Mouse (Mus musculus) adrenal gland, adult 2 months (tissue): ENCODE data around the gene Nsf. TPM values are rescaled to one million over a fixed set of nuclear protein-coding genes. Genes with fewer than 3 reads are reported as not detected.

ENCODE experiments used
- DNase-seq: peaks from one replicate; pipeline ENCODE4 v3.0.0; 2021
- polyA plus RNA-seq: library from polyadenylated mRNA; depleted of rRNA; stranded (reverse); fragments of >200 nt; gene quantifications from 2 replicates; pipeline ENCODE4 v1.2.3, GENCODE M21; 2012
- total RNA-seq, 2 experiments: library from RNA; stranded (reverse); gene quantifications; 2 replicates each; pipeline ENCODE4 v1.2.3; 2021

Nsf gene
- total and polyA plus RNA-seq, 3 experiments = 86.7 to 180 (median 101) TPM

DNA sequence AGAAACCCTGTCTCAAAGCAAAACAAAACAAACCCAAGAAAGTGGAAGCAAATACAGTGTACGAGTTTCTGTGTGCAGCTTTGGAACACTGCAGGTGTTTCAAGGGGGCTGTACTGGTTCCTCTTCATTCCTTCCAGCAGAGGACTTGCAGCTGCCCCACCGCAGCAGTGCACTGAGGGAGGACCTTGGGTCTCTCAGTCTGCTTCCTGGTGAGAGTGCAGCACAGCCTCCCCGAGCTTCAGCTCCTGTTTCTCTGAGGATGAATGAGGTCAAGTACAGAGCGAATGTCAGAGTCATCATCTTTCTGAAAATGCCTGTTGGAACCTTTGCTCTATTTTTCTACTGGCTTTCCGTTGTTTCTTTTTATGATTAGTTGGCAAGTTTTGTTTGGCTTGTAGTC lies 12.5 kb downstream of the Nsf start:
- DNase-seq = peak; percentile 67

DNA sequence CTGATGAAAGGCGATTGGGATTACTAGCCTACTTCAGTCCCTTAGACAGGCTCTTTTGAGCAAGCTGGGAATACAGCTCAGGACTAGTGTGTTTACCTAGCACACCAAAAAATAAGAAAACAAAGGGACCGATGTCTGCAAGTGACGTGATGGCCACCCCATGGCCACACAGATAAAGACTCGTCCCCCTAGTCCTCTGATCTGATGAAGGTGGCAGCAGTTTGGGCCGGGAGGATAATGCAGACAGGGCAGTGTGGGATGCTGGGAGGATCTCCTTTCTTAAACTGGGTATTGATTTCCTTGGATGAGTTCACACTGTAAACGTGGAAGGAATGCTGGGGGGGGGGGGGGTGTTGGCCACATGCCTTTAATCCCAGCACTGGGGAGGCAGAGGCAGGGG lies 13.0 kb downstream of the Nsf start:
- no peak for DNase-seq

DNA sequence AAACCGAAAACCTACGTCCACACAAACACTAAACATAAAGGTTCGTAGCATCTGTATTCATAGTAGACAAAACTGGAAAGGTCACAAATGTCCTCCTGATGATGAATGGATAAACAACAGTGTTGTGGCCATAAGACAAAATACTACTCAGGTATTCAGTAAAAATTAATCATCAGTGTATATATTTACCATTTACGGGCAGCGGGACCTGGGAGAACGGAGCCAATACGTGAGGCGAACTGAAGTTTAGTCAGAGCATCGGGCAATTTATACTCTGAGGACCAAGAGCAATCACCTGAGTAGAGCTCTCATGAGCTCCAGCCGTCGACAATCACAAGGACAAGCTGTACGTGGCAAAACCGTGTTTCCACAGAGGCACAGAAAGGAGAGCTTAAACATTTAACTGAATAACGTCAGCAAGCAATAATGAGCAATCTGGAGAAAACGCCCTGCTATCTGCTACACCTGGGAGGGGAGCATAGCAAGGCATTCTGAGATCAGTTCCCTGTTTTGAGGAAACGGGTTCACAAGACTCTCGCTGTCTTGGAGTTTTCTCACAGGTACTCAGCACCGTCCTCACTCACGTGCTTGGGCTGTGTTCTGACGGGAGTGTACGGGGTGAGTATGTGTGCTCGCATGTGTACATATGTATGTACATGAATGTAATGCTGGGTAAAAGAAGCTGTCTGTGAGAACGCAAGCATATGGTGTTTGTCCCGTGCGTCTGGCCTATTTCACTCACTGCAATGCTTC lies 15.7 kb downstream of the Nsf start:
- DNase-seq = no peak

DNA sequence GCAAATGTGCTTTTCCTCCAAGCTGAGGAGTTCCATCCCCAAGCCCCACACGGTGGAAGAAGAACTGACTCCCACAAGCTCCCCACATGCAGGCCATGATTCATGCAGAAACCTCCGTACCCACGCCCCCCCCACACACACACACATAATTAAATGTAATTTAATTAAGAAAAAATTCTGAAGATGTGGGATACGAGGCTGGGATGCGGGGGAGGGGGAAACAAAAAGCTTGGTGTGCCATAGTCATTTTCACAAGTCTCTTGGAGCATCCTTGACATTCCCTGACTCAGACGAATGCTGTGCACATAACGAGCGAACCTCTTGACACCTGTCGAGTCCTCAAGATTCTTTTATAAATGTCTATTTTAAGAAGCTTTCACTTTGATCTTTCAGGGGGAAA lies 16.4 kb downstream of the Nsf start:
- no peak for DNase-seq

DNA sequence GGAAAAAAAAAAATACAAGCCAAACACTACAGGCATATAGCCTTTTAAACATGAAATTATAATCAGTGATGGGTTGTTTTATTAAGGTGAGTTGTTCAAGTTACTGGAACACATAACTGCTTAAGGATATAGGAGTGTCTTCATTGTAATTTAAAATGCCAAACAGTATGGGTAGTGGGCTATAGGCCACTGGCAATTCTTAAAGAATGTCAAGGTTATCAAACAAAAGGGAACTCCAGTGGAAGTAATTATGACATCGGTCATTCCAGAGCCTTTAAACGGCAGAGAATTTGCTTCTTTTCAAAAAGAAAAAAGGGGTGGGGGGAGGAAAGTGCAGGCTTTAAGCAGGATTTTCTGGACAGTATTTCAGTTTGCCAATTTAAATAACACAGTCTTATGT lies 18.1 kb downstream of the Nsf start:
- no peak for DNase-seq

DNA sequence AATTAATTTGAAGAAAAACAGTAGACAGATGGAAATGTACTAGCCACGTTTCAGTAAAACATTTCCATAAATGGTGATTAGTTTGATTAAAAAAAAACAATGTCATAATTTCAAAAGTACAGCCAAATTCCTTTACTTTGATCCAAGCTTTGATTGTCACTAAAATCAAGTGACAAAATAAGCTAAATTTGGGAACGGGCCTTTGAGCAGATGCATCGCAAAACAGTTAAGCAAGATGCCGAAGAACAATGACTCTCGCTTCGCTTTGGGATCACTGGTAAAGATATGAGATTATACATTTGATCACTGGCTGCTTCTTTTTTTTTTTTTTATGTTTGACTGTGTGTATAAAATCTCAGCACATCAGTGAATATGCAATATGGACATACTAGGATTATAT lies 20.0 kb downstream of the Nsf start:
- DNase-seq = no peak

DNA sequence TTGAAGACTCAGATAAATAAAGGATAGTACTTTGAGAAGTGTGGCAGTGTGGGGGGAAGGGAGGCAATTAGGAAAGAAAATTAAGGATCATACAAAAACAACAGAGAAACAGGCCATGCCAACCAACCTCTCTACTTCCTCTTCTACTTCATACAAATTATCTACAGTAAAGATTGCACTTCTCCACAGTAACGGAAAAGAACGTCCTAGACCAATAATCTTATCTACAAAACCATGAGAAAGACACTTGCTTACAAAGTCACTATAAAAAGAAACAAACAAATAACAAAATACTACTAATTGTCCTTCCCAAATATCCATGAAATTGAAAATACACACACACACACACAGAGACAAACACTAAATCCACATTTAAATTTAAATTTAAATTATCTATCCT lies 29.9 kb downstream of the Nsf start:
- DNase-seq = no peak

DNA sequence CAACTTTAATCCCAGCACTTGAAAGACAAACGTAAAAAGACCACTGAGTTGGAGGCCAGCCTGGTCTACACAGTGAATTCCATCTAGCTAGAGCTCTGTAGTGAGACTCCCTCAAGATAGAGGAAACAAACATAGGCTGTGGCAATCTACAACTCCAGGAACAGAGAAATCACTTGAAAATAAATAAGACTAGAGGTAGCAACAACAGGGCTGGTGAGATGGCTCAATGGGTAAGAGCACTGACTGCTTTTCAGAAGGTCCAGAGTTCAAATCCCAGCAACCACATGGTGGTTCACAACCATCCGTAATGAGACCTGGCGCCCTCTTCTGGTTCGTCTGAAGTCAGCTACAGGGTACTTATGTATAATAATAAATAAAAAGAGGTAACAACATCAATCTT lies 30.6 kb downstream of the Nsf start:
- no peak for DNase-seq

DNA sequence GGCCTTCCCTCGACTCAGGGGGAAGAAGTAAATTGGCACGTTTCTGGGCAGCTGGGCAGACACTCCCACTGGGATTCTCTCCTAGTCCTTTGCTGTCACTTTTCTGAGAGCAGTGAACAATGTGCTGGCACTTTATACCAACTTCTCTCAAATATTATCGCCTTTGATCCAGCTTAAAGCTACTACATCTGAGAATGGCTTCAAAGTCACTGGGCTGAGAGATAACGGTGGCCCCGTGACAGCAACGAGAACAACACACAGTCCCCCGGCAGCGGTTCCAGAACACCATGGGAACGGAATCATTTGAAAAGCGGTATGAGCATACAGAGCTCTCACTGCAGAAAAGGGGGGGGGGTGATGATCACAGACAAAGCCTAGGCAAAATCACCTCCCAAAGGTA lies 31.0 kb downstream of the Nsf start:
- DNase-seq = no peak

DNA sequence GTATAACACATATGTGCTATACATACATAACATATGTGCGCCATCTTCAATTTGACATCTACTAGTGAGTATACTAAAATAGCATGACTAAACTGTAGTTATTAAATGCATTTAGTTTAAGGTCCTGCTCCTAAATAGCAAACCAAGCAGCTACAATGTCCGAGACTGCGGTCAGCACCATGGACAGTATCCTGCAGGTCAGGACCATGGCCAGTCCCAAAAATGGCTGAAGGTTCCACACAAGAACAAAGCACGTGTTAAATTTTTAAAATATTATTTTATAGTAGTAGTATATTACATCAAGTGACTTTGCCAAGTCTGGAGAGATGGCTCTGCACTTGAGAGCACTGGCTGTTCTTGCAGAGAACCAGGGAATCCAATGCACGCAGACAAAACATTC lies 33.2 kb downstream of the Nsf start:
- DNase-seq = peak; percentile 50

DNA sequence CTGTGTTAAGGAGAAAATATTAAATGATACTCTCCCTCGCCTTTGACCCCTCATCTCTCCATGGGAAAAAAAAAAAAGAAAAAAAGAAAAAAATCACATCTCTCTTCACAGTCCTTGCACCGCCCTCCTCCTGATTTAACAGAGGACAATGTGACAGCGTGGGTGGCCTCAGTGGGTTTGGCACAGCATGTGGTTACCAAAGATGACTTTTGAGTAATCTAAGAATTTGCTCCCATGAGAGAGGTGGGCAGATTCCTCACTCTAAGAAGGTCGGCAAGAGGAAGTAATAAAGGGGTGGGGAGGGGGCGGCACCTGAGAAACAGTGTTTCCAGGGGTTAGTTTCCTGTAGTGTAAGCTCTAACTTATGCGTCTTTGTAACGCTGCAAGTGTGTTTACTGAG lies 37.0 kb downstream of the Nsf start:
- no peak for DNase-seq

DNA sequence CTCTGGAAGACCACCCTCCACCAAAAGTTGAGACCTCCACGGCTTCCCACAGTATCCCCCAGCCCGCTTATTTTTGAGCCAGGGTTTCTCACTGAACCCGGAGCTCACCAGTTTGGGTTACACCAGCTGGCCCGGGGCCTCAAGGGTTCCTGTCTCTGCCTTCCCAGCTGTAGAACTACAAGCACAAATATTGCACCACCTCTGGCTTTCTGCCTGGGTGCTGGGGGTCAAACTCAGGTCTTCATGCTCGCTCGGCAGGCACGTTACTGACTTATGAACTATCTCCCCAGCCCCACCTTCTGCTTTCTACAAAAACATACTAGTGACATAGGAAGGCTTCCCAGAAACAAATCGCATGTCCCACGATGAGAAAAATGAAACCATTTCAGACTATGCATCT lies 38.2 kb downstream of the Nsf start:
- no peak for DNase-seq

DNA sequence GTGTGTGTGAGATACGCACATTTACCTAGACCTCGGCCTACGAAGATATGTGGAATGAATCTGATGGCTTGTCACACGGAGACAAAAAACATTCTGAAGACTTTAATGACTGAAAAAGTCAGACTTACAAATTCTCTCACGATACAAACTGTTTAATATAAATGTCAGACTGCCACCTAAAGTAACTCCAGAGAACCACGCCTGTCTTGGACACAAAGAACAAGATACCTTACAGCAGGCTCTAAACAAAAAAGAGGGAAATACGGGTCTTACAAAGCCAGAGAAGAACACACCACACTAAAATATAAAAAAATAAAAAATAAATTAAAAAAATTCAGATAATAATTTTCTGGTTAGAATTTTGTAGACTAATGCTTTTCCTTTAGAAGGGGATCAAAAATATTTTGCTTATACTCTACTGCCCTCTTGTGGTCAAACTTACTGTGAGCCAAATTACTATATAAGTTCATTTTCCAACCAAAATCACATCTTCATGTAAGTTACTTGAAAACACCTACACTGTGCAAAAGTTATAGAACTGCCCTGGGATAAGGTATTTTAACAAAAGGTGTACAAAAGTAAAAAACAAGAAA lies 42.8 kb downstream of the Nsf start:
- DNase-seq = no peak

DNA sequence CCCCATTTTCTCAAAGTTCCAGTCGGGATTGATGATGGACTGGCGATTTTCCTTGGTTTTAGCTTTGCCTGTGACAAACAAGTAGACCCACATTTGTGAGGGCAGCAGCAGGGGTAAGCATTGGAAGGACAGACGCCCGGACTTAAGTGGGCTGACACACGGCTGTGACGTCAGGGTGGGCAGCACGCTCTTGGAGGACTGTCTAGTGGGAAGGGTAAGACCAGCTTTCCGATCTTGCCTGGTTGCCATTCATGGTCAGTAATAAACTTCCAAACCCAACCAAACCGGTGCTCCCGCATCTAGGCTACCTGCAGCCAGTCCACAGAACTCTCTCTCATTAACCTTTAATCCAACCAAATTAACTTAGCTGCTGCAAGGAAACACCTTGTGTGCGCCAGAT lies 43.3 kb downstream of the Nsf start:
- no peak for DNase-seq

DNA sequence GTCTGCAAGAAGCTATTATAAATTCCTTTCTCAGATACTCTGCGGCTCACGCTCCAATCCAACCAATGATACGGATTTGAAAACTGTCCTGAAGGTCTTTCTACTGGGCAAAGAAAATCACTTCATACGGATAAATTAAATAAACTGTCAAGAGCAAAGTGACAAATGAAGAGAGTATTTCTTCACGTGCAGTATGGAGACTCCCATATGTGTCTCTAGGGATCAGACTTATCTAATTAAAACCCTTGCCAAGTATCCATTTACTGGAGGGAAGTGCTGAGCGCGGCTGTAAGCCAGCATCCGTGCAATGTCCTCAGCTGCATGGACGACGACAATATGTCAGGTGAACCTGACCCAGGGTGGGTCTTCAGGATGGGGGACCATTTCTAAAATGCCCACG lies 44.0 kb downstream of the Nsf start:
- DNase-seq = no peak

DNA sequence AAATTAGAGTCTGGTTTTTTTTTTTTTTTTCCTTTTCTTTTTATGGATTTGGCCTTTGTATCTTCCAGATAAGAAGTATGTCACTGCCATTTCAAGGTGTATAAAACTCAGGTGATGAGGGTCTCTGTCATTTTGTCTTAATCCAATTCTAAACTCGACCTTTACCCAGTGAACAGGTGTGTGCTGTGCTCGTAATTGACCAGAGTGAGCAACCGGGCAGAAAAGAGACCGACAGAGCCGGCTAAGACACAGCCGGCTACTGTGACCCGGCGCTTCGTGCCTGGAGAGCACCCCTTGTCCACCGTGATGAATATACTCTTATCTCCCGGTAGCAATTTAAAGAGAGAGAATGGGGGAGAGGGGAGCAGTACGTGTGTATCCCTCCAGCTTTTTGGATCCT lies 44.5 kb downstream of the Nsf start:
- DNase-seq = no peak

DNA sequence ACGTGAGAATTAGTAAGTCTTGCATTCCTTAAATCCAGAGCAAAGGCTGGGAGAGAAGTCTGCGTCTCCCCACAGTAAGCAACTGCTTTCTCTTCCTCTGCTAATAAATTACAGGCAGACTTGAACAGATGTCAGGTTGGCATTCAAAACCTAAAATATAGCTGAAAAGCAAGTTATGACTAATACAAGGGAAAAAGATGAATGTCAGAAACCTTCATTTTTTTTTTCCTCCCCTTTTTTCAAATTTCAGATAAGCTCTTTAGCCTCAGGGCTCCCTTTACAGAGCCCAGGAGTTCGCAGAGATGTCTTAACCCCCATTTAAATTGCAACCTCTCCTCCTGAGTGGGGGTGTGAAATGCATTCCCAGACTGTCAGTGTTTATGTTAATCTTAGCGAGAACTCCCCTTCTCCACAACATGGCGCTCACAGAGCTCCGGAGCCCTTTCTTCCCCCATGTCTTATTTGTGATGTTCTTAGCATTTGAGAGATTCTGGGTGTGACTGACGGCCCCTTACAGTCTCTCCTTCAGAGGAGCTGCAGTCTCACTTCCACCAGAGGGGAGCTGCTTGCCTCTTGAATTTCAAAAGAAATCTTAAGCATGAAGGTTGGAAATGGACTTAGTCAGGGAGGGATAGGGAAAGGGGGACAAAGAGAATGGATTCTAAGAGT lies 47.7 kb downstream of the Nsf start:
- DNase-seq = no peak

DNA sequence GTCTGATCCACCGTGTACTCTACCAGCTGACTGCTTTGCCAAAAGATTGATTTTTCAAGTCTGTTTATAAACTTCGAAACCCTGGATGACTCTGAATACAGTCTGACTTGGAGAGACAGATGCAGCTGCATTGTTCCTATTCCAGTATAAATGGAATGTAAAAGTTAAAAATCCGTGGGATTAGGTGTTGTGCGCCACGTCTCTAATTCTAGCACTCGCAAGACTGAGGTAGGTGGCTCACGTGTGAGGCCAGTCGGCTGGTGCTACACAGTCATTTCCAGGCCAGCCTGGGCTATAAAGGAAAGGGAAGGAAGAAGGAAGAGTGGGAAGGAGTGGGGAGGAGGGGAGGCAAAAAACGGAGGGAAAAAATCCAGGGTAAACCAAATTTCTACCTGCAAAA lies 48.4 kb downstream of the Nsf start:
- no peak for DNase-seq

DNA sequence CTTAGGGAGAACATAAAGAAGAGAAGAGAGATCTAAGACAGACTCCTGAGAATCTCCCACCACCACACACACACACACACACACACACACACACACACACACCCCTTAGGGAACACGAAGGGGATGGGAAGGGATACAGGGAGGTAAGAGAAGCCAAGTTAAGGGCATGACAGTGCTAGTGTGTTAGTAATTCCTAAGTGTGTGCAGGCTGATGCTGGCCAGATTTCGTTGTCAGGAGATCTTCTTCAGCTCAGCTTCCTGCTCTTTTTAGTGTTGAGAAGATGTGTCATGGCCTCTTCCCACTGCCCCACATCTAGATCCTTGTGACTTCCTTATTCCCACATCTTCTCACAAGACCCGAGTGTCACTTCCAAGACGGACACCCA lies 52.3 kb downstream of the Nsf start:
- no peak for DNase-seq

DNA sequence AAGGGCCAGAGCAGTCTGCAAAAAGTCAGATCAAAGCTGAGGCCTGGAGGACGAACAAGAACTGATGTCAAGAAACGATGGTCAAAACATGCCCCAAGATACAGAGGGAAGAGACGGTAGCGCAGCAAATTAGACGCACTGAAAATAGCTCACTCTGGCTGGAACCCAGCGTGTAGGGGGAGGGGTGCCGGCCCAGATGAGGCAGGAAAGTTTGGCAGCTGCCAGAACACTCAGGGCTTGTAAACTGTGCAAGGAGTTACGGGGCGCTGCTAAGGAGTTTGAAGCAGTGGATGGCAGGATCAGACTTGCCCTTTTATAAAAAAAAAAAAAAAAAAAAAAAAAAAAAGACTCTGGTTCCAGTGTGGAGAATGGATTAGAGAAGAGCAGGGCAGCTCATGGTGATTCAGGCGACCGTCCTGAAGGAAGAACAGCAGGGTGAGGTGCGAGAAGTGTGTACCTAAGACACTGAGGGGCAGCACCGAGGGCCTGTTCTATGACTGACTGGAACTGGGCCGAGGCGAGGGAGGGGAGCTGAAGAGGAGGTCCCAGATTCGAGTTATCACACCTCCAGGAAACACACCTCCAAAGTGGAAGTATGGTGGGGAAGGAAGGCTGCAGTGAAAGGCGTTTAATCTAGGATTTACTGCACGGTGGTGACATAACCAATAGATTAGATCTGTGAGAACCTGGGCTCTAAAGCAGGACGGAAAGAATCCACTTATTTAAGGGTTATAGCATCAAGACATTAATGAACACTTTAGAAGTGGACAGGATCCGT lies 52.9 kb downstream of the Nsf start:
- peak; percentile 36 for DNase-seq

DNA sequence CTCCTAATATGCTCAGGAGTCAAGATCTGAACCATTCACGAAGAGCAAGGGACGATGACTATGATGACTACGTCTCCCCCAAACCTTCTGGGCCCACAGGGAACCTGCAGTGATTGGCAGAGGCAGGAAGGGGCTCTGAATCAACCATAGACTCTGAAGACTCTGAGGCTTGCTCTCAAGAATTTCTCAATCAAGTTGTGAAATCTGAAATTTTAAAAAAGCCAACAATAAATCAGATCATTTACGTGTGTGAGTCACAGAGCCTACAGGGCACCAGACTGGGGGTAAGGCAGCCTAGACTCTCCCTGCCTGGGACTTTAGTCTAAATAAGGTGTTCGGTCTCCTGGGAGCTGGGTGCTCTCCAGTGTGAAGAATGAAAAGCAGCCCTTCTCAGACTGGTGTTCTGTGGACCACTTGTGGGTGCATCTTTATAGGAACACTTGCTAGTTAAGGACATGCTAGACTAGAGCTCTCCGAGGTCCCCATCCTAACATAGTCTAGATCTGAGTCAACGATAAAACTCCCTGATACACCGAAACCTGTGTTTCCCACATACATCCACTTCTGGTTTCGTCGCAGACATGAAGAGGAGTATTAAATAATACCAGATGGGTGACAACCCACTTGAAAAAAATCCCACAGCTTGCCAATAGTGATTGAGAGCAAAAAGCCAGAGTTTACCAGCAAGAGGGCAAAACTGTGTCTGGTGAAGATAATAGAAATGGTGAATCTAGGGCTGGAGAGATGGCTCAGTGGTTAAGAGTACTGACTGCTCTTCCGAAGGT lies 56.7 kb downstream of the Nsf start:
- peak; percentile 57 for DNase-seq

DNA sequence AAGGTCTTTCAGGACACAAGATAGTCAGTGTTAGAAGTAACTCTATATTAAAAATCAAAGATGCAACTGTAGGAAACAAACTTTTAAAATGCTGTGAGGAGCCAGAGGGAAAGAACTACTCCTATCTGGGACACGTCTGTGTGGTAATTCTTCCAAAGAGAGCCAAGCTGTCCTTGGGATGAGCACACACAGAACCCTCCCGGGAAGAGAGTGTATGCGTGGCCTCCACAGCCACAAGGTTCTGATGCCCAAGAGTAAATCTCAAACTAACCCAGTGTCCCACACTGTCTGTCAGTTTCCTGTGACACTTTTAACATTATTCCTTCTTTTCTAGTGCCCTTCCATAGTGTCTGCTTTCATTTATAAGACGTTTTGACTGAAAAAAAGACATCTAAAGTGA lies 57.8 kb downstream of the Nsf start:
- peak; percentile 37 for DNase-seq
